Mouse (Mus musculus): Measurements from ENCODE around the gene Abhd17c. TPM values are rescaled to one million over a fixed set of nuclear protein-coding genes. Genes with fewer than 3 reads are reported as not detected.
"Not testable (repeated sequence)": the region's sequence is repeated elsewhere in the genome, so short reads cannot be mapped to it uniquely, and the experiment has no call there.

Abhd17c gene
- polyA plus RNA-seq, 1 experiment from 2014 or later, result 53.0 TPM

DNA sequence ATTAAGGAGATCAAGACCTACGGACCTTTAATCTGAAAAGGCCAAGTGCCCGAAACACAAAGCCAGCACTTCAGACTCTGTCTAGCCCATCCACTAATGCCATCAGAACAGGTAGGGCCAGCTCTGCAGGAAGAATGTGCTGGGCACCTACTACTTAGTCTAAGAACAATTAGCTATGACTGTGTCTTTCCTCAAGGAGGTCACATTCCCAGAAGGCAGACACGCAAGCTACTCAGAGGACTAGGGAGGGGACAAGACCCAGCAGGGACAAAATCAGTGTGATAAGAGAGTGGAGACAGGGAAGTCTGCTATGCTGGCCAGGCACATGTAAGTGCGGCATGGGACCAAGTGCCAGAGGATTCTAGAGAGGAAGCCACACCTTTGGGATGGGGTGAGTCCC is 13.0 kb downstream of the Abhd17c start:
- Histone ChIP-seq H3K9me3 (replicated peaks; ENCODE audit: control insufficient read depth, low read length) (no peaks in the 10 kb centered on the region), H3K4me1 (ENCODE audit: control insufficient read depth, insufficient read depth, low read length) (no peaks in the 10 kb centered on the region; the same call in 1 of the 2 replicates), H3K36me3 (replicated peaks; ENCODE audit: control insufficient read depth, insufficient read depth, low read depth, low read length) (no peaks in the 10 kb centered on the region), H3K9ac (replicated peaks; ENCODE audit: low read length) (no peak overlapping the region), H3K27me3 (ENCODE audit: control insufficient read depth, insufficient read depth, low read length) (no peaks in the 10 kb centered on the region), H3K4me3 (ENCODE audit: low read depth, low read length) (no peak overlapping the region), H3K27ac (replicated peaks; ENCODE audit: low read depth, low read length) (no peak overlapping the region), H3K4me2 (ENCODE audit: low read depth, low read length) (no peak overlapping the region)
- DNase-seq (ENCODE audit: low spot score), result no peak
- WGBS, result 66% methylated on average over 4 of the region's 4 CpGs
- ATAC-seq (replicated peaks; ENCODE audit: insufficient number of reproducible peaks, low FRiP score, low TSS enrichment, low read depth), result no peak

DNA sequence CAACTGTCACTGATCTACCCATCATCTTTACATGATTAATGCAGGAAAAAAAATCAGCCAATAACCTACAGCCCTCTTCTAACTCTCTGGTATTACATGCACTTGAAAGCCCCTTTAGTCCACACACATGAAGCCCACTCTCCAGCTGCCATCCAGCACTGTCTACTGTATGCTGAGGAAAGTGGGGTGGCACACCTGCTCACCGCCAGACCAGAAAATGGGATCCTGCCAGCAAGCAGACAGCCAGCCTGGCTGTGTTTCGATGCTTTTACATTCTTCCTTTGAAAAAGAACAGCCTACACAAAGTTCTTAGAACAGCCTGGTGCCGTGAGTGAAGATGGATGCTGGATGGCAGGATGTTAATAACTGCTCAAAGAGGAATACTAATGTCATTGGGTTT is 13.9 kb downstream of the Abhd17c start:
- H3K9ac ChIP-seq (replicated peaks; ENCODE audit: low read length), result no peak overlapping the region
- no peaks in the 10 kb centered on the region for H3K36me3 ChIP-seq (replicated peaks; ENCODE audit: control insufficient read depth, insufficient read depth, low read depth, low read length)
- H3K4me1 ChIP-seq (ENCODE audit: control insufficient read depth, insufficient read depth, low read length), result no peaks in the 10 kb centered on the region; the same call in 1 of the 2 replicates
- H3K4me2 ChIP-seq (ENCODE audit: low read depth, low read length), result no peak overlapping the region
- no peak overlapping the region for H3K4me3 ChIP-seq (ENCODE audit: low read depth, low read length)
- WGBS, result 87% methylated on average over 3 of the region's 3 CpGs
- H3K27ac ChIP-seq (replicated peaks; ENCODE audit: low read depth, low read length), result no peak overlapping the region
- no peaks in the 10 kb centered on the region for H3K27me3 ChIP-seq (ENCODE audit: control insufficient read depth, insufficient read depth, low read length)
- ATAC-seq (replicated peaks; ENCODE audit: insufficient number of reproducible peaks, low FRiP score, low TSS enrichment, low read depth) (no peak), DNase-seq (ENCODE audit: low spot score) (no peak)
- no peaks in the 10 kb centered on the region for H3K9me3 ChIP-seq (replicated peaks; ENCODE audit: control insufficient read depth, low read length)

DNA sequence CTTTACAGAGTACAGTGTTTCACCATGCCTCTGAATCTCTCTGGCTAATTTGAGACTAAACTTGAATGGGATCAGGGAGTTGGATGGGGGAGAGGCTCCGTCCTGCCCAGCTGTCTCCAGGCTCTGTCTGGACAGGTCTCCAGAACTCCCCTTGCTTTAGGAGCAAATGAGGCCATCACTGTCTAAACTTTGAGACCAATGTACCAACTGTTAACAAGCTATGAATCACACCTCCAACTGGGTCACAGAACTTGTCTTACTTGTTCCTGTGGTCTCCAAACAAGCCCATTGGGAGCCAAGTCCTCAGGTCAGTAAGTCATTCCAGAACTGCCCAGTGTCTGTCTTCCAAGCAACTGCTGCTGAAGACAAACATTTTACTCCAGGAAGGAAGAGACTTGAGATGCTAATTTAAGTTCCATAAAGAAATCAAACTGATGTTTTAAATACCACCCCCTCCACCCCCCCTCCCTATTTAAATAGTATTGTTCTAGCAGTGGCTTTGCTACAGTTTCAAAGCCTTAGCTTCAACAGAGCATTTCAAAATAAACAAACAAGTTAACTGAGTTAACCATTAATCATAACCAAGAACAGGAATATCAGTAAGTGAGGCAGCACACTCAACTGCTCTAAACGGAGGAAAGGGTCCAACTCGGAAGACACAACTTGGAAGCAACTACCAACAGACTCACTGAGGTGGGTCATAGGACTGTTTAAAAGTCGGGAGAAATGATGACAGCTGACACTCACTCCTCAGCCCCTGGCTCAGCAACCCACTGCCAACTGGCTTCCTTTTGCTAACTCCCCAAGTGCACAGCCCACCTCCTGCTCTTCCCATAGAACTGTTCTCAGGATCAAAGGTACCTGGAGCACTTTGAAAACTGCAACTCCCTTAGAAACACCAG is 15.6 kb downstream of the Abhd17c start:
- WGBS, result 70% methylated on average over 4 of the region's 4 CpGs
- H3K36me3 ChIP-seq (replicated peaks; ENCODE audit: control insufficient read depth, insufficient read depth, low read depth, low read length), result no peaks in the 10 kb centered on the region
- H3K9me3 ChIP-seq (replicated peaks; ENCODE audit: control insufficient read depth, low read length), result no peaks in the 10 kb centered on the region
- no peak overlapping the region for H3K4me3 ChIP-seq (ENCODE audit: low read depth, low read length)
- H3K9ac ChIP-seq (replicated peaks; ENCODE audit: low read length), result no peak overlapping the region
- no peak overlapping the region for H3K27ac ChIP-seq (replicated peaks; ENCODE audit: low read depth, low read length)
- no peak overlapping the region for H3K4me2 ChIP-seq (ENCODE audit: low read depth, low read length)
- ATAC-seq (replicated peaks; ENCODE audit: insufficient number of reproducible peaks, low FRiP score, low TSS enrichment, low read depth) (no peak), DNase-seq (ENCODE audit: low spot score) (no peak)
- H3K4me1 ChIP-seq (ENCODE audit: control insufficient read depth, insufficient read depth, low read length), result no peaks in the 10 kb centered on the region
- no peaks in the 10 kb centered on the region for H3K27me3 ChIP-seq (ENCODE audit: control insufficient read depth, insufficient read depth, low read length)

DNA sequence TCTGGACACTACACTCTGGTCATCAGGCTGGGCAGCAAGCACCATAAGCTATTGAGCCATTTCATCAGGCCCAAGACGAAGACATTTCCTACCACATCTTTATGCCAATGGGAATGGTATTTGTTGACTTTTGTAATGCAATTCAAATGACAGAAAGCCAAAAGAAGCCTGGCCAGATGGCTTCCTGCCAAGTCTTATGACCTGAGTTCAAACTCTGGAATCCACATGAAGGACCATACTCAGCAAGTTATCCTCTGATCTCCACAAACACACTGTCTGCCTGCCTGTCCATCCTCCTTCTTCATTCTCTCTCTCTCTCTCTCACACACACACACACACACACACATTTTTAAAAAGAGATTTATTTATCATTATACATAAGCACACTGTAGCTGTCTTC is 19.0 kb downstream of the Abhd17c start:
- H3K4me3 ChIP-seq (ENCODE audit: low read depth, low read length), result no peak overlapping the region
- H3K9me3 ChIP-seq (replicated peaks; ENCODE audit: control insufficient read depth, low read length), result no peaks in the 10 kb centered on the region
- H3K4me1 ChIP-seq (ENCODE audit: control insufficient read depth, insufficient read depth, low read length), result peaks cover 3% of the 10 kb centered on the region; the same call in 1 of the 2 replicates
- H3K9ac ChIP-seq (replicated peaks; ENCODE audit: low read length), result no peak overlapping the region
- ATAC-seq (replicated peaks; ENCODE audit: insufficient number of reproducible peaks, low FRiP score, low TSS enrichment, low read depth) (no peak), DNase-seq (ENCODE audit: low spot score) (no peak)
- no peaks in the 10 kb centered on the region for H3K36me3 ChIP-seq (replicated peaks; ENCODE audit: control insufficient read depth, insufficient read depth, low read depth, low read length)
- H3K27ac ChIP-seq (replicated peaks; ENCODE audit: low read depth, low read length), result no peak overlapping the region
- no peaks in the 10 kb centered on the region for H3K27me3 ChIP-seq (ENCODE audit: control insufficient read depth, insufficient read depth, low read length)
- WGBS, result 67% methylated on average over 1 of the region's 1 CpGs
- no peak overlapping the region for H3K4me2 ChIP-seq (ENCODE audit: low read depth, low read length)

DNA sequence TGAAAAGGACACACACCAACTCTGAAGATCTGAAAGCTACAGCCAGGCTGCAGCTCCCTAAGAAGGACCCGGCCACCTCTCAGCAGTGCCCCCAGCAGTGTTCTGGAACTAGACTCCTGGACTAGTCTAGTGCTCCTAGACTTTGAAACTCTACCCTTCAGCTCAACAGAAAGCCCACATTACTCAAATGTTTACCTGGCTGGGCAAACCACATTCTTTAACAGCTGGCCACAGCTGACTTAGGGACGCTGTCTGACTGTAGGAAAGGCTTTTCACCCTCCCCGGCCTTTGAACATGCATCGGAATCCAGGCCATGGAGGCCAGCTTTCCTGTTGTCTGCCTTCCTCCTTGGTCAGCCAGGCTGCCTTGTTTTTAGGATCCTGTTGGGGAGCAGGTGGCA is 20.0 kb downstream of the Abhd17c start:
- Histone ChIP-seq H3K4me2 (ENCODE audit: low read depth, low read length) (no peak overlapping the region), H3K4me1 (ENCODE audit: control insufficient read depth, insufficient read depth, low read length) (peaks cover 3% of the 10 kb centered on the region; the same call in 1 of the 2 replicates), H3K9ac (replicated peaks; ENCODE audit: low read length) (no peak overlapping the region), H3K27ac (replicated peaks; ENCODE audit: low read depth, low read length) (no peak overlapping the region), H3K4me3 (ENCODE audit: low read depth, low read length) (no peak overlapping the region), H3K27me3 (ENCODE audit: control insufficient read depth, insufficient read depth, low read length) (no peaks in the 10 kb centered on the region), H3K36me3 (replicated peaks; ENCODE audit: control insufficient read depth, insufficient read depth, low read depth, low read length) (no peaks in the 10 kb centered on the region), H3K9me3 (replicated peaks; ENCODE audit: control insufficient read depth, low read length) (no peaks in the 10 kb centered on the region)
- no peak for DNase-seq (ENCODE audit: low spot score)
- ATAC-seq (replicated peaks; ENCODE audit: insufficient number of reproducible peaks, low FRiP score, low TSS enrichment, low read depth), result no peak
- WGBS, result 75% methylated on average over 4 of the region's 4 CpGs

DNA sequence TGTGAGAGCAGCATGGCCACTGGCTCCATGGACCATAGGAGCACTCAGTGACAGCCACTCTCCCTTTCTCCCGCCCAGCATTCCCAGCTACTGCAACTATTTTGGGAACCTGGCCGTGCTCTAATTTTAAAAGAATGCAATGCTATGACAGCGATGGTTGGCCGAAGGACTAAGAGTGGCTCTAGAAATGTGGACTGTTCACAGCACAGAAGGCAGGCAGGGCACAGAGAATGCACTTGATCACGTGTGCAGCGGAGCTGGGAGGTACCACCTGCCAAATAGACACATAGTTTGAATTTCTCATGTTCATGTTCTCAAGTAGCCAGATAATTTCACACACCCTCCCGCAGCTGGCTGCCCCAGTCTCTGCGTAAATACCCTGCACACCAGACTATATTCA is 23.0 kb downstream of the Abhd17c start:
- Histone ChIP-seq H3K4me3 (ENCODE audit: low read depth, low read length) (no peak overlapping the region), H3K4me1 (ENCODE audit: control insufficient read depth, insufficient read depth, low read length) (peaks cover 3% of the 10 kb centered on the region; the same call in 1 of the 2 replicates), H3K27ac (replicated peaks; ENCODE audit: low read depth, low read length) (no peak overlapping the region), H3K4me2 (ENCODE audit: low read depth, low read length) (no peak overlapping the region), H3K36me3 (replicated peaks; ENCODE audit: control insufficient read depth, insufficient read depth, low read depth, low read length) (no peaks in the 10 kb centered on the region), H3K27me3 (ENCODE audit: control insufficient read depth, insufficient read depth, low read length) (no peaks in the 10 kb centered on the region), H3K9ac (replicated peaks; ENCODE audit: low read length) (no peak overlapping the region), H3K9me3 (replicated peaks; ENCODE audit: control insufficient read depth, low read length) (no peaks in the 10 kb centered on the region)
- 55% methylated on average over 8 of the region's 8 CpGs for WGBS
- peak; percentile 44 for DNase-seq (ENCODE audit: low spot score)
- ATAC-seq (replicated peaks; ENCODE audit: insufficient number of reproducible peaks, low FRiP score, low TSS enrichment, low read depth), result peak; percentile 72; the same call in 1 of the 2 replicates

DNA sequence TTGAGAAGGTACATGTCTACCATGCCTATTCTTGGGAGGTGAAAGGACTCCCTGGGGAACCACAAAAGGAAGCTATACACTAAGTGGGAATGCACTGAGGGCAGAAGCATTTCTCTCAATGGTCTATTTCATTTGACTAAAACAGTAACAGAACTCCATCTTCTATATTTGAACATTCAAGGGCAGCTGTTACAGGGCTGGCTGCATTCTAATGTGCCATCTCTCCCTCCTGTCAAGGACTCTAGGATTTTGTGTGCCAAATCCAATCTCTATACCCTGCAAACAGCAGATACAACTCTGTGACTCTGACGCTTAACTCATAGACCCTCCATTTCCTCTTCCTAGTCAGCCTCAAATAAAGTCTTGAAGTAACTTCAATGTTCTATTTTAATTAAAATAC is 26.0 kb downstream of the Abhd17c start:
- Histone ChIP-seq H3K4me2 (ENCODE audit: low read depth, low read length) (no peak overlapping the region), H3K4me3 (ENCODE audit: low read depth, low read length) (no peak overlapping the region), H3K4me1 (ENCODE audit: control insufficient read depth, insufficient read depth, low read length) (peaks cover 6% of the 10 kb centered on the region; the same call in 1 of the 2 replicates), H3K27ac (replicated peaks; ENCODE audit: low read depth, low read length) (no peak overlapping the region), H3K27me3 (ENCODE audit: control insufficient read depth, insufficient read depth, low read length) (no peaks in the 10 kb centered on the region), H3K9ac (replicated peaks; ENCODE audit: low read length) (no peak overlapping the region), H3K36me3 (replicated peaks; ENCODE audit: control insufficient read depth, insufficient read depth, low read depth, low read length) (no peaks in the 10 kb centered on the region), H3K9me3 (replicated peaks; ENCODE audit: control insufficient read depth, low read length) (no peaks in the 10 kb centered on the region)
- ATAC-seq (replicated peaks; ENCODE audit: insufficient number of reproducible peaks, low FRiP score, low TSS enrichment, low read depth) (no peak), DNase-seq (ENCODE audit: low spot score) (no peak)
- 90% methylated on average over 1 of the region's 1 CpGs for WGBS

DNA sequence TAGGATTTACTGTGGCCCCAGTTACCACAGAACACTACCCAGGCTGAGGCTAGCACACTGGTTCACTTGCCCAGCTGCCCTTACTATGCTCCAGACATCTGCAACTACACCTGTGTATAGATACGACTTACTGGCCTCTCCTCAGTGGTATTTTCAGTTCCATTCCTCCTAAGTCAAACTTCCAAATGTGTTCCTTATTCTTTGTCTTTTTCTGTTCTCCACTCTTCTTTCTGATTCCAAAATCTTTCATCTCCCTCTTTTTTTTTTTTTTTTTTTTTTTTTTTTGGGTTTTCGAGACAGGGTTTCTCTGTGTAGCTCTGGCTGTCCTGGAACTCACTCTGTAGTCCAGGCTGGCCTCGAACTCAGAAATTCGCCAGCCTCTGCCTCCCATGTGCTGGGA is 28.0 kb downstream of the Abhd17c start:
- not testable (repeated sequence) for H3K9me3 ChIP-seq (replicated peaks; ENCODE audit: control insufficient read depth, low read length); H3K4me3 ChIP-seq (ENCODE audit: low read depth, low read length); H3K27me3 ChIP-seq (ENCODE audit: control insufficient read depth, insufficient read depth, low read length); H3K36me3 ChIP-seq (replicated peaks; ENCODE audit: control insufficient read depth, insufficient read depth, low read depth, low read length); H3K4me1 ChIP-seq (ENCODE audit: control insufficient read depth, insufficient read depth, low read length); ATAC-seq (replicated peaks; ENCODE audit: insufficient number of reproducible peaks, low FRiP score, low TSS enrichment, low read depth); H3K27ac ChIP-seq (replicated peaks; ENCODE audit: low read depth, low read length); DNase-seq (ENCODE audit: low spot score); H3K9ac ChIP-seq (replicated peaks; ENCODE audit: low read length); H3K4me2 ChIP-seq (ENCODE audit: low read depth, low read length)
- 92% methylated on average over 3 of the region's 4 CpGs for WGBS
